Comparison of ENCODE assay signal across 9 mouse cellular contexts in the genomic region with DNA sequence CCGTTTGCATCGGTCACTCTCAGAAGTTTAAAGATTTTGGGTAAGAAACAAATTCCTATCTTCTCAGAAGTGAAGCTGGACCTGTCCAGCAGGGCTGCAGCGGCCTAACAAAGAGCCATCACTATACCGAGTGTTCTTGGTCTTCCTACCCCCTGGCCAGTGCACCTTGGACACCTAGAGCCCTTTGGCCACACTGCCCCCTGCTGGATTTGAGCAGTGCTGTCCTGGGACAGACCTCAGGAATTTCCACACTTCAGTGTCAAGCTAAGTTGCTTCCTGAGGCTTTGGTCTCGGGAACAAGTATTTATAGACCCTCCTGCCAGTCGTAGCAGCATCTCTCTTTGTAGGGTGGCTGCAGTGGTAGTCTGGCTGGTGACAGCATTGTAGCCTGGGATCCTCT. TPM values are rescaled to one million over a fixed set of nuclear protein-coding genes. Genes with fewer than 3 reads are reported as not detected.
DNase-seq lines count a peak whose midpoint lies in the region; ATAC-seq lines count a peak whose summit lies in the region.
"Had no signal": no experiment of that assay in that cellular context is flagged by ENCODE, and none has a peak within 500 bp of the region (broad histone marks: within the 10 kb centered on the region; RNA-seq: fewer than 3 reads in every experiment).

No protein-coding gene starts in this region.

- H3K4me1 ChIP-seq in forebrain, embryonic 10.5 days, result no peaks in the 10 kb centered on the region
- H3K4me1 ChIP-seq in forebrain, embryonic 16.5 days (replicated peaks; ENCODE audit: control insufficient read depth, insufficient read depth, low read length), result no peaks in the 10 kb centered on the region
- no peaks in the 10 kb centered on the region for H3K4me1 ChIP-seq in limb, embryonic 10.5 days
- H3K4me1 ChIP-seq: limb, embryonic 15.5 days had no signal

- H3K9me3 ChIP-seq in forebrain, embryonic 10.5 days, result no peaks in the 10 kb centered on the region
- no peaks in the 10 kb centered on the region for H3K9me3 ChIP-seq in forebrain, embryonic 16.5 days (ENCODE audit: control insufficient read depth, low read length)
- H3K9me3 ChIP-seq in limb, embryonic 10.5 days (replicated peaks), result no peaks in the 10 kb centered on the region
- H3K9me3 ChIP-seq: limb, embryonic 15.5 days had no signal

- ATAC-seq in forebrain, embryonic 16.5 days, result no peak

- intact Hi-C loops in heart, postnatal 10 days (cut with DNase I), result loop anchor here (1.0 to 5.0 kb wide), 3 partner anchors 41 to 241 kb away; partner anchors contain the start of gene Slc9a8

- no peak overlapping the region for H3K27ac ChIP-seq in forebrain, embryonic 10.5 days
- H3K27ac ChIP-seq in forebrain, embryonic 16.5 days (ENCODE audit: low read length), result no peak overlapping the region
- no peak overlapping the region for H3K27ac ChIP-seq in limb, embryonic 10.5 days
- H3K27ac ChIP-seq: limb, embryonic 15.5 days had no signal

- H3K9ac ChIP-seq in forebrain, embryonic 16.5 days (replicated peaks; ENCODE audit: low read depth, low read length), result no peak overlapping the region
- H3K9ac ChIP-seq: limb, embryonic 15.5 days had no signal

- DNase-seq in forebrain, embryonic 10.5 days (ENCODE audit: extremely low spot score, low spot score), result peak; percentile 57
- DNase-seq in ZHBTc4 (ENCODE audit: low read depth, low spot score), result peak; percentile 62
- DNase-seq in embryo, embryonic 10 days (ENCODE audit: low spot score), result peak; percentile 77
- DNase-seq in heart, postnatal 10 days, result peak; percentile 73 to 84
- DNase-seq in limb, embryonic 10.5 days (ENCODE audit: low spot score), result peak; percentile 70
- peak; percentile 30 to 49 for DNase-seq in natural killer cell, adult 2 months (ENCODE audit: low spot score in 2 of 2)
- DNase-seq in thymus, postnatal 4 days, result peak; percentile 74

- no peak overlapping the region for H3K4me3 ChIP-seq in forebrain, embryonic 10.5 days
- no peak overlapping the region for H3K4me3 ChIP-seq in forebrain, embryonic 16.5 days (replicated peaks; ENCODE audit: low read length)
- no peak overlapping the region for H3K4me3 ChIP-seq in limb, embryonic 10.5 days
- H3K4me3 ChIP-seq: limb, embryonic 15.5 days had no signal

- no peak overlapping the region for H3K4me2 ChIP-seq in forebrain, embryonic 16.5 days (ENCODE audit: low read length)
- H3K4me2 ChIP-seq: limb, embryonic 15.5 days had no signal

- H3K36me3 ChIP-seq in forebrain, embryonic 10.5 days (replicated peaks), result peaks cover 89% of the 10 kb centered on the region
- H3K36me3 ChIP-seq in forebrain, embryonic 16.5 days (ENCODE audit: control insufficient read depth, insufficient read depth), result peaks cover 10% of the 10 kb centered on the region
- peaks cover 90% of the 10 kb centered on the region for H3K36me3 ChIP-seq in limb, embryonic 10.5 days

- WGBS in forebrain, embryonic 10.5 days, result 73% methylated on average over 6 of the region's 6 CpGs
- WGBS in forebrain, embryonic 16.5 days, result 57% methylated on average over 6 of the region's 6 CpGs
- 58% methylated on average over 6 of the region's 6 CpGs for WGBS in limb, embryonic 10.5 days

- no peaks in the 10 kb centered on the region for H3K27me3 ChIP-seq in forebrain, embryonic 10.5 days (ENCODE audit: poor library complexity, severe bottlenecking)
- H3K27me3 ChIP-seq in forebrain, embryonic 16.5 days (replicated peaks; ENCODE audit: control insufficient read depth, insufficient read depth, low read length), result no peaks in the 10 kb centered on the region
- no peaks in the 10 kb centered on the region for H3K27me3 ChIP-seq in limb, embryonic 10.5 days (ENCODE audit: low read depth, poor library complexity, severe bottlenecking)
- H3K27me3 ChIP-seq: limb, embryonic 15.5 days had no signal

RNA-seq across cellular contexts. Expression of gene Rnf114, which starts 29.5 kb away (rescaled TPM):
- polyA plus RNA-seq in forebrain, embryonic 10.5 days (2016; fragmentation: Nextera tagmentation; extraction: Ambion mirVana), result 136 and 137 TPM in 2 replicates
- 133 and 140 TPM in 2 replicates for polyA plus RNA-seq in forebrain, embryonic 16.5 days (2015; fragmentation: Nextera tagmentation; extraction: Ambion mirVana)
- 10 to 100 TPM; 41.9 to 47.1 TPM for total RNA-seq in heart, postnatal 10 days (2021)
- polyA plus RNA-seq in limb, embryonic 10.5 days (2016; fragmentation: Nextera tagmentation; extraction: Ambion mirVana), result 130 and 131 TPM in 2 replicates

RNA-seq across cellular contexts. Expression of gene Spata2, which starts 29.7 kb away (rescaled TPM):
- 21.0 and 21.5 TPM in 2 replicates for polyA plus RNA-seq in forebrain, embryonic 10.5 days (2016; fragmentation: Nextera tagmentation; extraction: Ambion mirVana)
- 34.8 and 37.6 TPM in 2 replicates for polyA plus RNA-seq in forebrain, embryonic 16.5 days (2015; fragmentation: Nextera tagmentation; extraction: Ambion mirVana)
- 10 to 100 TPM; 24.0 to 24.9 TPM for total RNA-seq in heart, postnatal 10 days (2021)
- 19.5 and 21.5 TPM in 2 replicates for polyA plus RNA-seq in limb, embryonic 10.5 days (2016; fragmentation: Nextera tagmentation; extraction: Ambion mirVana)

RNA-seq across cellular contexts. Expression of gene Slc9a8, which starts 41.4 kb away (rescaled TPM):
- 24.0 and 24.4 TPM in 2 replicates for polyA plus RNA-seq in forebrain, embryonic 10.5 days (2016; fragmentation: Nextera tagmentation; extraction: Ambion mirVana)
- 21.1 and 24.0 TPM in 2 replicates for polyA plus RNA-seq in forebrain, embryonic 16.5 days (2015; fragmentation: Nextera tagmentation; extraction: Ambion mirVana)
- total RNA-seq in heart, postnatal 10 days (2021), result 10 to 100 TPM; 23.6 to 29.3 TPM
- 28.2 and 32.0 TPM in 2 replicates for polyA plus RNA-seq in limb, embryonic 10.5 days (2016; fragmentation: Nextera tagmentation; extraction: Ambion mirVana)
